Mouse (Mus musculus) monocyte, adult 2 months (primary cell): ENCODE data around the gene Pttg1.
A peak's percentile ranks its signal among the peaks of the same experiment; 100 is the strongest.

ENCODE experiments used
- DNase-seq, 2 experiments: peaks; one replicate each; pipeline ENCODE4 v3.0.0; 2022; ENCODE audit warnings: low spot score in 2 of 2, low read depth in 1 of 2

The Pttg1 gene

DNA sequence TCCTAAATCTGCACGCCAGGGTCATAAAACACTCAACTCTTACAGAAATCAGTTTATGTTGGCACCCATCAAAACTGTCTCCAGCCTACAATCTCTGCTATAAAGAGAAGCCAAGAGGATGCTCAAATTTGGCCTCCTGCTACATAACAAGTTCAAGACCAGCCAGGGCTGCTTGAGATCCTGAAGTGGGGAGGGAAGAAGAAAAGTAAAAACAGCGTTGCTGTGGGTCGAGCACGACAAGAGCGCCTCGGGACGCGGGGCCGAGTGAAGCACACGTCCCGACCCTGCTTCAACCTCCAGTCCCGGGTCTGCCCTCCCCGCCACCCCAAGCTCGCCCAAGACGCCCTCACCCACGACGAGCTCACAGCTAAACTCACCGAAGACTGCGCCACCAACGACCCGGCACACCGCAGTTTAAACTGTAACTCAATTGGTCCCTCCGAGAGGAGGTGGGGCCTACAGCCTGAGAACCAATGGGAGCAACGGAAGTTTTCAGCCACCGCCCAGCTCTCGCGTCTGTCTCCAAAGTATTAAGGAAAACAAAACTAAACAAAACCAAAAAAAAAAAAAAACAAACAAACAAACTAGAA lies at the start of gene Pttg1:
Pttg1 (minus strand) TSS at position 428 of the 590 bp plus-strand sequence.
- DNase-seq: peak; percentile 13 to 62

GRCm38 (mm10) chr11:43474225-43474774 lies 48.2 kb upstream of the Pttg1 start, which contains the start of gene C1qtnf2:
Gene C1qtnf2, plus strand, starts transcription at chr11:43474276.
- no peak for DNase-seq

GRCm38 (mm10) chr11:43473635-43474224 lies 47.7 kb upstream of the Pttg1 start:
- DNase-seq: no peak

DNA sequence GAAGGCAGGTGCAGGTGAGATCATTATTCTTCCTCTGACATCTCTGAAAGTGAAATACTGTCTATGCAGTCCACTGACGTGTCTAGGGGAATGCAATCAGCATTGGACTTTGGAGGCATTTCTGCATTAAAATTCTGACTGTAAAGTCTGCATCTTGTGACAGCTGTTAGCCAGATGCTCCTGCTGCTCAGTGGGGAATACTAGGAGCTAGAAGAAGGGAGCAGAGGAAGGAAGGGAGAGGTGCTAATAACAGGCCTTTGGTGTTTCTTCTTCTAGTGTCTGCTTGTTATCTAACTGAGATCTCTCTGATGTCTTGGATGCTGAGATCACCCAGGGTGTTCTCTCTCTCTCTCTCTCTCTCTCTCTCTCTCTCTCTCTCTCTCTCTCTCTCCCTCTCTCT lies 47.1 kb upstream of the Pttg1 start:
- DNase-seq: no peak

DNA sequence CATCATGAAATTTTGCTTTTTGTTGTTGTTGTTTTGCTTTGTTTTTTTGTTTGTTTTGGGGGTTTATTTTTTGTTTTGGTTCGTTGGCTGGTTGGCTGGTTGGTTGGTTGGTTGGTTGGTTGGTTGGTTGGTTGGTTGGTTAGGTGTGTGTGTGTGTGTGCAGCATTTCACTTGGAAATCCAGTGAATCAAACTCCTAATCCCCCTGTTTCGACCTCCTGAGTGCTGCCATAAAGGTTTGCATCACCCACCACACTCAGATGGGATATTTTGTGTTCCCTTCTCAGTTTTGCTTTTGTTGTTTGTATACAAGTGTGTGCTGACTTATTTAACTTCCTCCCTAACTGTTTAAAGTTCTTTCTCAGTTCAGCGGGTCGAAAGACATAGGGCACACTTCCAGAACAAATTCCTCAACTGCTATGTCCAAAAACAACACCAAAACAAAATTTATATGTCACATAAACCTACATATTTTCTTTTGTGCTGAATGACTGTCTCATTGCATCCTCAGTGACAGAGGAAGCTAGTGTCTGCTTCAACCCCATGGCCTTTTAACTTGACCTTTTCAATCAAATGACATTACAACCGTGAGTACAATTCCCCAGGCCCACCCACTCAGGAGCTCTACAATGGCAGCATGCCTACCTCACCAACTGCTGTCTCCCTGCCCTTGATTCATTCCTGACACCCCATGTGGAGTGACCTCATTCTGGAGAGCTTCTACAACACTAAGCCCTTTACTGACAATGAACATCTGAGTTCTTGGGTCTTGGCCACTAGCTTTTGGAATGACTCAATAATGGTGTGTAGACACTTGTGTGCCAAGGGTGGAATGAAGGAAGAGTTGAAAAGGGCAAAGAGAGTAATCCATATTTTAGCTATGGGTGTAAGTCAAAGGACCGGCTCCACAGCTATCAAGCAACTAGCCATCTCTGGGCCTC lies 45.1 kb upstream of the Pttg1 start:
- no peak for DNase-seq

- DNase-seq: no peak
Measured at GRCm38 (mm10) chr11:43470118-43470517, 44.1 kb upstream of the Pttg1 start.

GRCm38 (mm10) chr11:43463204-43463603 lies 37.2 kb upstream of the Pttg1 start:
- no peak for DNase-seq

DNA sequence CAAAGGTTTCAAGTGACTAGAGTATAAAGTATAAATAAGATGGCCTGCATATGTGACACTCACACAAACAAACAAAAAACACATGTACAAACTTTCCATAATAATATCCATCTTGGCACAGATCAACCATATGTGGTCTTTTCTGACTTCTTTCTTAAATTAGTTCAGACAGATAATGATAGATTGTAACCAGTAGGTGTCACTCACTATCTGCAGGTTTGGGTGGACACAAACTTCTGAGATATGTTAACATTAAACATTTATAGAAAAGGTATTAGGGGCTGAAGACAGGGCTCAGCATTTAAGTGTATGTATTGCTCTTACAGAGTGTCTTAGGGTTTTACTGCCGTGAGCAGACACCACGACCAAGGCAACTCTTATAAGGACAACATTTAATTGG lies 26.2 kb upstream of the Pttg1 start:
- no peak for DNase-seq

DNA sequence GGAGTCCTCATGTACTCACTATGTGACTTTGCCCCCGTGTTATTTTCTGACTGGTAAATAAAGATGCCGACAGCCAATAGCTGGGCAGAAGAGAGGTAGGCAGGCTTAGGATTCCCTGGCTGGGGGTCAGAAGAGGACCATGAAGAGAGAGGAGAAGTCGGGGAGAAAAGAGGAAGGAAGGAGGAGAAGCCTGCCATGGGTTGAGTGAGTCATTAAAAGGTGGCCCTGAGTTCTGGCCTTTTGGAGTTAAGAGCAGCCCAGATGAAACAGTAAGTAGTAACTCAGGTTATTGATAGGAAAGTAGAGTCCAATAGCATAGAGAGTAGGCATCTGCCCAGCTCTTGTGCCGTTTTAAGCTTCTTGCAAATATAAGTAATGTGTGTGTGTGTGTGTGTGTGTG lies 25.3 kb upstream of the Pttg1 start:
- no peak for DNase-seq

GRCm38 (mm10) chr11:43449916-43450315 lies 23.9 kb upstream of the Pttg1 start:
- no peak for DNase-seq

GRCm38 (mm10) chr11:43443183-43443582 lies 17.1 kb upstream of the Pttg1 start:
- DNase-seq: no peak

DNA sequence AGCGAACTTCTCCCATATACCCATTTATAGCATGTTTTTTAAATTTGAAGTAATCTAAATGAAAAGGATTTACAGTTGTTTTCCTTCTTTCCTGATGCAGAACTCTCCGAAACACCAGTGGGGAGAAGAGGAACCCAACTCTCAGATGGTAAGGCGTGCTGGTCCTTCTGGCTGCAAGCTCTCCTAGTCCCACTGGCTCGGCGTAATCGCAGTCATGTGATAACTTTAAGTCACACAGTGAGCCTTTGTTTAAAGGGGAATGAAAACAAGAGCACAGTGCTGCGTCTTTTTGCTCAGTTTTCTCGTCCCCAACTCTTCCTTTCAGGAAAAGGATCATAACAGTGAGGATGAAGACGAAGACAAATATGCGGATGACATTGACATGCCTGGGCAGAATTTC lies 15.1 kb upstream of the Pttg1 start:
- no peak for DNase-seq

DNA sequence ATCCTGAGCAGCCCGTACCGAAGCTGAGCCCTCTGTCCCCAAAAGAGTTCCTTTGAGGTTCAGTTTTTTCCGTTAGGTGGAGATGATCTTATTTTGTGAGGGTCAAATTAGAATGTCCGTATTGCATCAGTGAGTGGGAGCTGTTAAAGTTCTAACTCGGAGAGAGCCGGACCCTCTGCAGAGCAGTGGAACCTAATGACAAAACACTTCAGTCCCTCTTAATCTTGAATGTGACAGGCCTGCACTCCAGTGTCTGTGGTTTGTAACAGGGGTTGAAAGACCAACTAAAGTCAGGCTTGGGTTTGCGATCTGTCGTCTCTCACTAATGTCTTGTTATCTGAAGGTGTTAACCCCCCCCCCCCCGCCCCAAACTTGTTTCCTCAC lies 8.0 kb upstream of the Pttg1 start:
- no peak for DNase-seq

DNA sequence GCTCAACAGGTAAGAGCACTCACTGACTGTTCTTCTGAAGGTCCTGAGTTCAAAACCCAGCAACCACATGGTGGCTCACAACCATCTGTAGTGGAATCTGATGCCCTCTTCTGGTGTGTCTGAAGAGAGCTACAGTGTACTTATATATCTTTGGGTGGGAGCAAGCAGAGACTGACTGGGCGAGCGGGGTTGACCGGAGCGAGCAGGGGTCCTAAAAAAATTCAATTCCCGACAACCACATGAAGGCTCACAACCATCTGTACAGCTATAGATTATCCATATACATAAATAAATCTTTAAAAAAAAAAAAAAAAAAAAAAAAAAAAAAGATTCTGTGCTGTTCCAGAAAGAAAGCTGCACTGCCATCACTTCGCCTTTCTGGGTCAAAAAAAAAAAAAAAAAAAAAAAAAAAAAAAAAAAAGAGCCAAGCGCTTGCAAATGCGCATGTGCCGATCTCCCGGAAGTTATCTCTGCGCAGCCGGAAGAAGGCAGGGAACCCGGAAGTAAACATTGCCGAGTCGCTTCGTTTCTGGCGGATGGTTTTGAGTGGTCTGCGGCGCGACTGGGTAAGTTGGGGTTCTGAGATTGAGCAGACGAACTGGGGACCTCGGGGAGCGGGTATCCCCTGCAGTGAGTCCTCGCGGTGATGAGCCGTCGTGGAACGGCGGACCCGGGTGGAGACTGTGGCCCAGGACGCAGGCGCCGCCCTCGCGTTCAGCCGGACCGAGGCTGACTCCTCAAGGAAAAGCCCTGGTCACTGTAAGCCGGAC lies 7.4 kb upstream of the Pttg1 start, which contains the start of gene Slu7:
Slu7 (plus strand) TSS at position 491 of the 770 bp plus-strand sequence.
- DNase-seq: peak in 1 of 2 experiments; percentile 50

DNA sequence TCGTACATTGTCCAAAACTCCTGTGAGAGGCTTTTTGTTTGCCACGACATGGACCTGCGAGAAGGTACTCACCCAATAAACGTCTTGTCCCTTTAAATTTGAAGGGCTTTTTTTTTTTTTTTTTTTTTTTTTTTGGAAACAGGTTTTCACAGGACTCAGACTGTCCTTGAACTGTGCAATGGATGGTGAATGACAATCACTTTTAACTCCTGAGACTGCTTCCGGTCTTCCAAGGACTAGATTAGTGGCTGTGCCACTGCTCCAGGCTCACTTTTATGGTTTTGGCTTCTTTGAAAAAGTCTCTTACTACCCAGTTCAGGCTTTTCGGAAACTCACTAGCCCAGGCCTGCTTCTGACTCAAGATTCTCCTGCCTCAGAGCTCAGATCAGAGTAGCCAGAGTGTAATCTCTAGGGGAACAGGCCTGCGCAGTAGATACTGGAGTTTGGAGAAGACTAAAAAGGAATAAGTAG lies 398 bp upstream of the Pttg1 start:
- no peak for DNase-seq

DNA sequence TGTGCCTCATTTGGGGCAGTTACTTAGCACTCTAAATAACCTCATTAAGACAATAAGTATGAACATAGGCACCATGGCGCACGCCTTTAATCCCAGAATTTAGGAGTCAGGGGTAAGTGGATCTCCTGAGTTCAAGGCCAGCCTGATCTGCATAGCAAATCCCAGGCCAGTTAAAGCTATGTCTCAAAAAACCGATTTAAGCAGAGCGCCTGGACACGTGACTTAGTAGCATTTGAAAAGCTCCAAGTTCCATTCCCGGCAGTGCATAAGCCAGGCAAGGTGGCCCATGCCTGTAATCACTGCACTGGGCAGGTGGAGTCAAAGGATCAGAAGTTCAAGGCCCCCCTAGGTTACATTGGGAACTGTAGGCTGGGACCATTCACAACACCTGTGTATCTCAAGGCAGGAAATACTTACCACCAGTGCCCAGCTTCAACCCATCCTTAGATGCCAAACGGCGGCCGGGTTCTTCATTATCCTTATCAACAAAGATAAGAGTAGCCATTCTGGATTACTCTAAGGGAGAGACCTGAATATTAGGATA lies 813 bp downstream of the Pttg1 start:
- DNase-seq: no peak

DNA sequence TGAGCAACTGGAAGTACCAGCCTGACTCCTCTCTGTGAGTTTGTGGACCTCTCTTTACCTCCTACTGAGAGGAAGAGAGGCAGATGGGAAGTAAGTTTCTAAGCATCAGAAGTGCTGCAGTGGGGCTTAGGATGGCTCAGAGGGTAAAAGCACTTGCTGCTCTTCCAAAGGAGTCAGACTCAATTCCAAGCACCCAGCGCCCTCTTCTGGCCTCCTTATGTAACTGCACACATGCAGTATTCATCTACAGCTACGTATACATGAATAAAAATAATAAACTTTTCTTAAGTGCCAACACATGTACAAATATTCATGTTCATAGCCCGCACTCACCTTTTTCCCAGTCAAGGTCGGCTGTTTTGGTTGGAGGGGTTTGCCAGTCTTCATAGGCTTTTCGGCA lies 1.7 kb downstream of the Pttg1 start:
- DNase-seq: no peak

DNA sequence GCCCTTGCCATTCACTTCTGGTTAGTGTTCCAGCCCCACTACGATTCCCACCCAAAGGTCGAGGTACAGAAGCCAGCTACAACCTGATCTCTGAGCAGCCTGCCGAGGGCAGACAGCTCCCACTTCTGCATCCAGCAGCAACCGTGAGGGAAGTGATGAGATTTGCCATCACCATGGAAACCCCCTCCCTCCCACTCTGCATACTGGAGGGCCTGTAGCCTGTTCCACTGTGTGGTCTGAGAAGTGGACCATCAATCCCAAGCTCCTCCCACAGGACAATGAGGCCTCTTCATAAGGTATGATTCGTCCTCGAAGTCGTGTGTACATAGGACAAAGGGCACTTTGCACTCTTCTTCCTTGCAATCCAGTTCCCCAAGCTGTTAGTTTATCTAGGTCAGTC lies 8.8 kb downstream of the Pttg1 start:
- DNase-seq: no peak

DNA sequence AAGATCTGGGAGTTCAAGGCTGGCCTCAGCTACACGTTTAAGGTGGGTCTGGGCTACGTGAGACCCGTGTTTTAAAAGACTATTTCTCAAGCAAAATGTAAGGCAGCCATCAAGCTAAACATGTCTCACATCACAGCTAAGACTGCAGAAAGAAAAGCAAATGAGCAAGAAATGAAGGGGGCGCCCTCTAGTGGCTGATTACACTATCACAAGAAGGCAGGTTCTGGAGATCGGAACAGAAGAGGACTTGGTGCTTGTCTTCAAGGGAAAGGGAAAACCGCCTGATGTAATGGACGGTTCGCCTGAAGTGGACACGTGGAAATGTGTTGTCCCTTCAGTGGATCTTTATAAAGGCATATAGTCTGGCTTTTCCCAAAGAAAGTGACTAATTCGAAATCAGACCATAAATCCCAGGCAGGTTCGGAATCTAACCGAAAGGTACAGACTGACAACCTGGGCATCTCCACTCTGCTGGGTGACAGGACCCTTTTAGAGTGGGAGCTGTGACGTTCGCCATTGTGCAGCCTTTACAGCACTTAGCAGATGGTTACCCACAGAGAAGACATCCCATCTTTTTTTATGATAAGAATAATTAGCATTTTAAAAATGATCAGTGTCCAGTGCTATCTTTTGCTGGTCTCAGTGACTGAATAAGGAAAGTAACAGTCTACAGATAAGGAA lies 13.1 kb downstream of the Pttg1 start:
- peak; percentile 30 to 57 for DNase-seq

DNA sequence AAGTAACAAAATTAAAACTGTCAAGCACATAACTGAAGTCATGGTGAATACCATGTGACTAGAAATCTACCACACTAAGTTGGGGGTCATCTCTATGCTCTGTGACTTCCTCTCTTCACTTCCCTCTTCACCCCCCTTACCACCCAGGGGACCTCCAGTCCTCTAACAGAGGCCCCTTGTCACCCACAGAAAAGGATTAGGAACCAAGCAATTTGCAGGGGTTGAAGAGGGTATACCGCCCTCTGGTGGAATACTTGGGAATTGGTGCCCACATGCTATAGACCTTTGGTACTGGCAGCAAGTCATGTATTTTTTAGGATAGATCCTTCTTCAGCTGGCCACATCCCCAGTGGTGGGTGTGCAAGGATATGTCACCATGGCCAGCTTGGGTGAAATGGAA lies 14.6 kb downstream of the Pttg1 start:
- DNase-seq: peak; percentile 49 to 78
